Mouse (Mus musculus): ENCODE results near the gene Shc3.

- TF ChIP-seq TAL1 (IDR thresholded peaks at IDR 0.05; ENCODE audit: low read length) (no peak), GATA1 (IDR thresholded peaks at IDR 0.05; ENCODE audit: low read length) (no peak)
Measured at GRCm38 (mm10) chr13:51552233-51552632, 17.0 kb downstream of the Shc3 start.

Measured in erythroblast, embryonic 14.5 days (primary cell).